Mouse (Mus musculus) spleen, postnatal 36 days (tissue): ENCODE data around the gene Slfn1.
A peak's percentile ranks its signal among the peaks of the same experiment; 100 is the strongest.
"Not testable (repeated sequence)": the region's sequence is repeated elsewhere in the genome, so short reads cannot be mapped to it uniquely, and the experiment has no call there.

Source experiments
- DNase-seq, 2 experiments: peaks; one replicate each; pipeline ENCODE4 v3.0.0; 2022; ENCODE audit warnings: low spot score in 2 of 2, mixed read lengths in 1 of 2

The Slfn1 gene

DNA sequence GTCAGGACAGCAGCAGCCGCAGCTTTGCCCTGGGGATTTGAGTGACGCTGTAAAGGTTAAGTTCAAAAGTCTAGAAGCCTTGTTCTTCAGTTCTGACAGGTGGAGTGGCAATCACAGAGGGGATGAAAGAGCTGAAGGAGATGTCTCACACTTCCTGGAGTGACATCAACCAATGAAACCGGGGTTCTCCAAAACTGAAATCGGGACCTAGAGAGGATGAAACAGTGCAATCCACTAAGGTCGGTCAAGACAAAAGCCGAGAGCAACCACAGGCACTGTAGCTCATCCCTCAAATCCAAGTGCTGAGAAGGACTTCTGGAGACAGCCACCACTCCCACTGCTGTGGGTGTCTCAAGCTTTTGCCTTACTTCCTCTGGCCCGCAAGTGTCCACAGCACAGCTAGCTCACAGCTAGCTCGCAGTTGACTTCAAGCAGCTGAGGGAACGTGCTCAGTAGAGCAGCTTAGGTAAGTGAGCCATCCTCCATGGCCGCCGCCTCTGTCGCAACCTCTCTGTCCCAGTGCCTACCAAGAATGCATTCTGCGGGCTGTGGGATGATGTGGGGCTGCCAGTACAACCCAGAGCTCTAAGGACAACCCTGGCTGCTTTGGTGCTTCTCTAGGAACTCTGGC lies at the start of gene Slfn1:
Gene Slfn1, plus strand, starts transcription at position 253 of the 631 bp plus-strand sequence.
- peak; percentile 15 to 17 for DNase-seq

DNA sequence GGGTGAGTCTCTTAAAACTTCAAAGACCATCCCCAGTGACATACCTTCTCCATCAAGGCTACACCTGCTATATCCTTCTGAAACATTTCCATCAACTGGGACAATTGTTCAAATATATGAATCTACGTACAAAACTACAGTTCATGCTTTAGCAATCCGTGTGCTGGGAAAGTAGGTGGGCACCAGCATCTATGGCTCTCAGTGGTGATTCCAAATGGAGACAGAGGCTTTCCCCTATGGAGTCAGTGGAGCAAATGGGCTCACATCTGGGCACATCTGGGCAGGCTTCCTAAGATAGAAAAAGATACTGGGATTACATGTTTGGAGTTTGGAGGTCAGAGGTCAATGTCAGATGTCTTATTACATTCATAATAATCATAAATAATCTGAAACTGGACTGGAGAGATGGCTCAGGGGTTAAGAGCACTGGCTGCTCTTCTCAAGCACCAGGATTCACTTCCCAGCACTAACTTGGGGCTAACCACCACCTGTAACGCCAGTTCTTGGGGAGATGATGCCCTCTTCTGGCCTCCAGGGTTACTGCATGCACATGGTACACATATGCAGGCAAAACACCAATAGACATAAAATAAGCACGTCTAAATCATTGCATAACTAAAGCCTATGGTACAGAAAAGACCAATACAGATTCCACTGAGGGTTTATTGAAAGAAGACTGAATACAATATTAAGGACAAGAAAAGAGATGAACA lies 48.5 kb upstream of the Slfn1 start:
- DNase-seq, result peak in 1 of 2 experiments; percentile 37

- no peak for DNase-seq
Measured at GRCm38 (mm10) chr11:83070321-83070970, 46.2 kb upstream of the Slfn1 start.

GRCm38 (mm10) chr11:83077714-83078422 lies 38.8 kb upstream of the Slfn1 start:
- peak; percentile 90 to 94 for DNase-seq

GRCm38 (mm10) chr11:83078423-83079140 lies 38.1 kb upstream of the Slfn1 start:
- DNase-seq, result peak in 1 of 2 experiments; percentile 47

DNA sequence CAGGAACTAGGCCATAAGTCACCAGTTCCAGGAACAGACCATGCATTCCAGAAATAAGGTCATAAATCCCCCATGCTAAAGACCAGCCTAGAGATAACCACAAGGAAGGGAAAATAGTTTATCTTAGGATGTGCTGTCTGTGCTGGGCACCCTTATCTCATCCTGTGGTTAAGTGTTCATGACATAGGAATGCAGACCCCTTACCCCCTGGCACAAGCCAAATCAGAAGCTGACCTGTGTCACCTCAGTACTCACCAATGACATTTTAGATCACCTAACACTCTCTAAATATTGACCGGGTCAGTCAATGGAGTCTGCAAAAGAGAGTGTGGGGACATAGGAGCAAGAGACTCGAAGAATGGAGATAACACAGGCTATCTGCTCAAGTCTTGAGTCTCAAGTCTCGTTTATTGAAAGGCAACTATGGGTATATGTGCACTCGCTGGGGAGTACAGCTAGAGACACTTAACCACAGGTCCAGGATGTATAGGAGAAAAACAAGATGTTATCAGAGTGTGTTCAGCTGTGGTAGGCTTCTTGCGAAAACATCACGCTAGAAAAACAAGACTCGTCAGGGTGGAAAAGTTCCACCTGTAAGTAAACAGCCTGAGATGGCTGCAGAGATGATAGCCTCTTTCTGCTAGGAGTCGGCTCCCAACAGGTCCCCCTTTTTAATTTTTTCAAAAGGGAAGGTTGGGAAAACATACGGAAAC lies 37.0 kb upstream of the Slfn1 start:
- peak; percentile 72 to 75 for DNase-seq

DNA sequence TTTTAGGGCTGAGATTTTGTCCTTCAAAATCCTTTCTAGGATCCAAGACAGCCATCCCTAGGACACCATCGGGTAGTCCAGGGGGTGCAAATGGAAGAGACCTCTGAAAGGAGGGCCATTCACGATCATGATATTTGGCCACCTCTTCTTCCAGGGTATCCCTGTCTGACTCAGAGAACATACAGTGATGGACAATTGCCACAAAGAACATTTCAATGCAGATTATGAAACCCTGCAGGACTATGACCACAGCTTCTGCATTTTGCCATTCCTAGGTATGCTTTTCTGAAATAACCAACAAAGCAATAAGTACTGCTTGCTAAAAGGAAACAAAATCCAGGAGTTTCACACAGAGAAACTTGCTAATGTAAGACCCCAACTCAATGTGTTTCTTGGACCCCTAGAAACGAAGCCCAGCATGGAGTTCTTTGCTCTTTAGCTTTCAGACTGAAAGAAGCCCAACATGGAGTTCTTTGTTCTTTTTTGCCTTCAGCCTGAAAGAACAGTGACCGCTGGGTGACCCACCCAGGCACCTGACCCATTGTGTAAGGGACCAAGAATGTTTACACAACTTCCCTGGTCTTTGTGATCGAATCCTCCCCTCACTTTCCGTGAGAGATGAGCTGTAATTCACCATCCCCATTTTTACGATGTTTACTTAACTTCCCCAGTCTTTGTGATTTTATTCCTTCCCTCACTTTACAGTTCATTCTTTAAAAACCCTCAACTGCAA lies 33.7 kb upstream of the Slfn1 start:
- DNase-seq, result peak in 1 of 2 experiments; percentile 1

- DNase-seq, result no peak
Measured at GRCm38 (mm10) chr11:83084161-83084560, 32.5 kb upstream of the Slfn1 start.

GRCm38 (mm10) chr11:83084761-83085160 lies 31.9 kb upstream of the Slfn1 start:
- no peak for DNase-seq

DNA sequence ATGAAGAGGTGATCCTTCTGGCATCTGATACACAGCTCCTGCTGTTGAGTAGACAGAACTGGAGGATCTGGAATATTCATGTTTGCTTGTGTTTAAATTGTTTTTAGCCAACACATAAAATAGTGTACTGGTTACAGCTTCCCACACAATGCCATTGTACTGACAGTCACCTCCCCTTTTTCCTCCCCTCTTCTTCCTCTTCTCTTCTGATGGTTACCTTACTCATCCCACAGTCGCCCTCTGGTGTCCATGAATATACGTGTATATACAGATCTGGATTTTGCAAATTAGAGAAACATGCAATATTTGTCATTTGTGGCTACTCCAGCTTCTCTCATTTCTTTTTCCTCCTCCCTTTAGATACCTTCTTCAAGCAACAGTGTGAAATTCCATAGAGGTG lies 1.5 kb upstream of the Slfn1 start:
- DNase-seq, result peak; percentile 68 to 82

- peak; percentile 61 for DNase-seq
Measured at GRCm38 (mm10) chr11:83118056-83118455, 1.4 kb downstream of the Slfn1 start.

DNA sequence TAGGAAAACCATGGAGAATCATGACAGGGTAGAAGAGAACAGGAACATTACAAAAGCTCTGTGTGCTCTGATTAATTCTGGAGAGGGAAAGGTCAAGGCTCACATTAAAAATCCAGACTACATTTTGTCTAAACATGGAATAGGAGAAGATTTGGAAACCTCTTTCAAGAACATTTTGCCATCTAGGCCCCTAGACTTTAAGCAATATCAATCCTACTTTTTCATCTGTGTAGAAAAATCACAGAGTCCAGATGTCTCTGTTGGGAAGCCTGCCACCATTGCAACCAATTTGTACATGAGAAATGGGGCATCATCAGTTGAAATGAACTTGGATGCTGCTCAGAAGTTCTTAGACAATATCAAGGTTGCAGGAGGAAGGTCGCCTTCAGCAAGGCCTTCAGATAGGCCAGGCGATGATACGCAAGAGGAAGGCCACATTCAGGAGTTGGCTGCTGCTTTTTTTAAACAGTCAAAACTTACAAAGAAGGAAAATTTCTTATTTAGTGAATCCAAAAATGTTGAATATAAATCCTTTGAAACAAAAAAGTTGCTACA lies 4.6 kb downstream of the Slfn1 start:
- DNase-seq, result no peak

DNA sequence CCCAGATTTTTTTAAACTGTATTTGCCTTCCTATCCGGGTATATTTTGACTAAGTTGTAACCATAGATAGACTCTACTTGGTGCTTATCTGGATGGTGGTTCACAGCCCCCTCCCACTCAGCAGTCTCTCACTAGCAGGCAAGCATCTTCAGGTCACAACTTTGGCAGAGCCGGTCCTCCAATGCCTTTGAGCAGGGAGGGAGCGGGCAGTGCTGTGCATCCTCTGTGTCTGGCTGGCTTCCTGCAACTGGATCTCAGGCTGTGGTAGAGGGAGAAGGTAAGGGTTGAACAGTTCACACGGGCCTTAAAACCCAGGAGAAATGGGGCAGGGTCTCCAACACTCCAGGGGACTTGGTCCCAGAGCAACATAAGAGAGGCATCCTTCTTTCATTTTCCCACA lies 6.5 kb downstream of the Slfn1 start:
- no peak for DNase-seq

DNA sequence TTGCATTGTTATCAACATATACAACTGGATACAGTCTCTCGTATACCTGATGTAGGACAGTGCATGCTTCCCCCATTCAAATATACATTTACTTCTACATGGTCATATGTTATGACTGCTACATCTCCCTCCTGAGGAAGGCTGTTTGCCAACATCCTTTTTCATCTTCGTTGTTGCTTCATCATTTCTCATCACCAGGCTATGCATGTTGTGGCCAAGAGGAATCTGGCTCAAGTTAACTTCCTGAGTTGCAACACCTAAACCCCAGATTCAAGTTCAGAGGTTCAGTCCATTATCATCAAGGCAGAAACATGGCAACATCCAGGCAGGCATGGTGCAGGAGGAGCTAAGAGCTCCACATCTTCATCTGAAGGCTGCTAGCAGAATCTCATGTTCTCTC lies 8.3 kb downstream of the Slfn1 start:
- DNase-seq, result no peak

GRCm38 (mm10) chr11:83125633-83126032 lies 9.0 kb downstream of the Slfn1 start:
- DNase-seq, result not testable (repeated sequence)

DNA sequence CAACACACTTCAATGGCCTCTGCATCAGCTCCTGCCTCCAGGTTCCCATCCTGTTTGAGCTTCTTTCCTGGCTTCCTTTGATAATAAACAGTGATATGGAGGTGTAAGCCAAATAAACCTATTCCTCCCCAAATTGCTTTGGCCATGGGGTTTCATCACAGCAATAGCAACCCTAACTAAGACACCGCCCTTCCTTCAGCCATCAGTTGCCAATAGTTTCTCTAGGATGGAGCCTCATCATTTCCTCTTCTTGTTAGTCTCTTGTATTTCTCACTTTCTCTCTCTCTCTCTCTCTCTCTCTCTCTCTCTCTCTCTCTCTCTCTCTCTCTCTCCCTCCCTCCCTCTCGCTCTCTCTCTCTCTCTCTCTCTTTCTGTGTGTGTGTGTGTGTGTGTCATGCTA lies 20.6 kb downstream of the Slfn1 start:
- DNase-seq, result not testable (repeated sequence)

GRCm38 (mm10) chr11:83148939-83149338 lies 32.3 kb downstream of the Slfn1 start:
- not testable (repeated sequence) for DNase-seq
